ENCODE assay signal across 23 mouse cellular contexts in the genomic region with DNA sequence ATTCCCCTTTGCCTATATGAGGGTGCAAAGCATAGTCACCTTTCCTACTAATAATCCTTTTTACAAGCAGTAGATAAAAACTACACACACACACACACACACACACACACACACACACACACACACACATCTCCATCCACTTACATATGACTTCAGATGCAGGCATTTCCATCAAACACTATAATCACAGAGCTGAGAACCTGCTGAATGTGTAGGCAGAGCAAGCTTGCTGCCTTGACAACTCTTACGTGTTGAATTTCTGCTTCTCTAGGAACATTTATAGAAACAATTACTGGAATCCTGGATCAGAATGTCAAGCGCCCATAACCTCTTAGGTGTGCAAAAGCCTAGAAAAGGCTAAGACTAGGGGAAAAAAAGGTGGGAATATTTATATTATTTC.
DNase-seq lines count a peak whose midpoint lies in the region; ATAC-seq and TF ChIP-seq lines count a peak whose summit lies in the region.
"Had no signal": no experiment of that assay in that cellular context is flagged by ENCODE, and none has a peak within 500 bp of the region (broad histone marks: within the 10 kb centered on the region; RNA-seq: fewer than 3 reads in every experiment).

No protein-coding gene starts in this region.

- H3K9ac ChIP-seq in intestine, postnatal 0 days (ENCODE audit: low read depth, low read length) = no peak overlapping the region
- H3K9ac ChIP-seq: embryonic facial prominence, embryonic 15.5 days; heart, embryonic 12.5 days; hindbrain, embryonic 14.5 days had no signal

- no peak for ATAC-seq in intestine, postnatal 0 days
- ATAC-seq: activated CD4-positive, CD25-positive, alpha-beta regulatory T cell, adult 4 months; forebrain, embryonic 14.5 days; Patski had no signal

- no peaks in the 10 kb centered on the region for H3K36me3 ChIP-seq in intestine, postnatal 0 days (ENCODE audit: control insufficient read depth, insufficient read depth)
- H3K36me3 ChIP-seq: embryonic facial prominence, embryonic 15.5 days; forebrain, embryonic 10.5 days; heart, embryonic 12.5 days; hindbrain, embryonic 10.5 days had no signal

- H3K9me3 ChIP-seq in intestine, postnatal 0 days (ENCODE audit: control insufficient read depth) = no peaks in the 10 kb centered on the region
- H3K9me3 ChIP-seq: embryonic facial prominence, embryonic 15.5 days; forebrain, embryonic 10.5 days; heart, embryonic 12.5 days; hindbrain, embryonic 10.5 days had no signal

- H3K27me3 ChIP-seq in intestine, postnatal 0 days (replicated peaks; ENCODE audit: control insufficient read depth, insufficient read depth, low read length) = no peaks in the 10 kb centered on the region
- H3K27me3 ChIP-seq: CH12.LX; embryonic facial prominence, embryonic 15.5 days; heart, embryonic 12.5 days had no signal

- H3K4me3 ChIP-seq in intestine, postnatal 0 days (ENCODE audit: low read depth, low read length) = no peak overlapping the region
- H3K4me3 ChIP-seq: embryonic facial prominence, embryonic 15.5 days; erythroblast, embryonic 14.5 days; forebrain, embryonic 10.5 days; gastrocnemius, adult 2 months; heart, embryonic 12.5 days; hindbrain, embryonic 10.5 days had no signal

- no peak overlapping the region for H3K27ac ChIP-seq in intestine, postnatal 0 days (ENCODE audit: low read depth, low read length)
- H3K27ac ChIP-seq: embryonic facial prominence, embryonic 15.5 days; forebrain, embryonic 10.5 days; gastrocnemius, adult 2 months; hindbrain, embryonic 10.5 days; hindbrain, embryonic 14.5 days had no signal

- peak; percentile 16 for DNase-seq in left cerebral cortex, adult 11 months (ENCODE audit: low spot score)
- DNase-seq in left cerebral cortex, postnatal 4 days = no peak
- DNase-seq in right cerebral cortex, adult 2 months (ENCODE audit: low spot score in 2 of 2) = peak; percentile 4 to 10
- DNase-seq in right cerebral cortex, postnatal 4 days = no peak
- DNase-seq in right cerebral cortex, postnatal 10 days (ENCODE audit: low spot score in 2 of 2) = peak; percentile 30 to 53
- DNase-seq in lung, postnatal 4 days = no peak
- DNase-seq: adrenal gland, postnatal 14 days; cerebellum, adult 18-20 months; cerebellum, postnatal 10 days; embryo, embryonic 11 days; gastrocnemius, adult 2 months; gastrocnemius, postnatal 25 days had no signal

- TF ChIP-seq CTCF in intestine, postnatal 0 days (IDR thresholded peaks at IDR 0.05; ENCODE audit: low read depth) = no peak

- WGBS in intestine, postnatal 0 days = 82% methylated on average over 2 of the region's 2 CpGs

- intact Hi-C loops in left cerebral cortex, postnatal 4 days (cut with DNase I) = no loop called here

- H3K4me1 ChIP-seq in intestine, postnatal 0 days (replicated peaks; ENCODE audit: control insufficient read depth, insufficient read depth, low read length) = no peaks in the 10 kb centered on the region
- H3K4me1 ChIP-seq: embryonic facial prominence, embryonic 15.5 days; forebrain, embryonic 10.5 days; heart, embryonic 12.5 days; hindbrain, embryonic 10.5 days had no signal

- H3K4me2 ChIP-seq in intestine, postnatal 0 days (replicated peaks; ENCODE audit: low read depth) = no peak overlapping the region
- H3K4me2 ChIP-seq: embryonic facial prominence, embryonic 15.5 days; heart, embryonic 12.5 days; hindbrain, embryonic 14.5 days had no signal

Comparison
In these comparisons a context has a peak if more than half of its experiments do, and no peak if none do; other contexts are left out.
1. DNase-seq: peak in left cerebral cortex, adult 11 months (single experiment), right cerebral cortex, adult 2 months (2 of 2) and right cerebral cortex, postnatal 10 days (2 of 2); none in left cerebral cortex, postnatal 4 days (single experiment), right cerebral cortex, postnatal 4 days (single experiment) and lung, postnatal 4 days (0 of 2).